Mouse (Mus musculus): ENCODE data around the gene Ror2. TPM values are rescaled to one million over a fixed set of nuclear protein-coding genes. Genes with fewer than 3 reads are reported as not detected.

Ror2 gene
- polyA plus RNA-seq, 1 experiment from 2014 or later = 8.7 TPM

DNA sequence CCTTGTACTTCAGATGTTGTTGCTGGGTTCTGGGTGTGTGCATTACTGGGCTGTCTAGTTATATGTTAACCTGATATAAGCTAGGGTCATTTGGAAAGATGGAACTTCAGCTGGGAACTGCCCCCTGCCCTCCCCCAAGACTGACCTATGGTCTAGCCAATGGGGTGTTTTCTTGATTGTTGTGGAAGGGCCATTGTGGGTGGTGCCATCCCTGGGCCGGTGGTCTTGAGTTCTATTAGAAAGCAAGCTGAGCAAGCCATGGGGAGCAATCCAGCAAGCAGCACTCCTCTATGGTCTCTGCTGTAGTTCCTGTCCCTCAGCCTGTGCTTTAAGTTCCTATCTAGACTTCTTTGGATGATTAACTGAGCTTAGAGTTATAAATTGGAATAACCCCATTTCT lies 101.1 kb downstream of the Ror2 start:
- ATAC-seq (ENCODE audit: insufficient read depth, low FRiP score, low TSS enrichment) (no peak), DNase-seq (ENCODE audit: low spot score) (no peak)
- Histone ChIP-seq H3K27me3 (ENCODE audit: control insufficient read depth, insufficient read depth, low read length) (no peaks in the 10 kb centered on the region), H3K36me3 (ENCODE audit: control insufficient read depth, insufficient read depth, low read length) (no peaks in the 10 kb centered on the region), H3K9me3 (ENCODE audit: control insufficient read depth, low read length) (no peaks in the 10 kb centered on the region), H3K4me3 (ENCODE audit: low read depth, low read length) (no peak overlapping the region), H3K4me2 (ENCODE audit: low read depth) (no peak overlapping the region), H3K4me1 (ENCODE audit: control insufficient read depth, insufficient read depth, low read length) (no peaks in the 10 kb centered on the region), H3K27ac (ENCODE audit: low read depth, low read length) (no peak overlapping the region), H3K9ac (ENCODE audit: low read length) (no peak overlapping the region)
- WGBS = 78% methylated on average over 1 of the region's 1 CpGs

DNA sequence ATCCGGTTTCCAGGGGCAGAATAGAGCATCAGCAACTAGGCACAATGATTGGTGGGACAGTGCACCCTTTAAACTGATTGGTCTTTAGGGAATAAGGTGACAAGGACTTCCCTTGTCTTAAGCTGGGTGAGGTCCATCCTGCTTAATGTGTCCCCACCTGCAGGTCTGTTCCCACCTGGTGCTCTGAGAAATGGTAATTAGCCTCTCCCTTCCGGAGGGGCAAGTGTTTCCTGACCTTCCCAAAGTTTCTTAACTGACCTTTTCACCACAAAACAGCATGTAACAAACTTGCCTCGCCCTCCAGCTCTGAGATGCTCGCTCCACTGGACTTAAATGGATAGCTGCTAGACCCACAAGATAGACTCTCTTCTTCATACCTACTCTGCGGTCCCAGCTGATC lies 101.8 kb downstream of the Ror2 start:
- ATAC-seq (ENCODE audit: insufficient read depth, low FRiP score, low TSS enrichment) (no peak), DNase-seq (ENCODE audit: low spot score) (no peak)
- H3K4me1 ChIP-seq (ENCODE audit: control insufficient read depth, insufficient read depth, low read length) = no peaks in the 10 kb centered on the region
- H3K9ac ChIP-seq (ENCODE audit: low read length) = no peak overlapping the region
- no peak overlapping the region for H3K4me3 ChIP-seq (ENCODE audit: low read depth, low read length)
- no peaks in the 10 kb centered on the region for H3K27me3 ChIP-seq (ENCODE audit: control insufficient read depth, insufficient read depth, low read length)
- H3K4me2 ChIP-seq (ENCODE audit: low read depth) = no peak overlapping the region
- H3K36me3 ChIP-seq (ENCODE audit: control insufficient read depth, insufficient read depth, low read length) = no peaks in the 10 kb centered on the region
- no peaks in the 10 kb centered on the region for H3K9me3 ChIP-seq (ENCODE audit: control insufficient read depth, low read length)
- WGBS = 49% methylated on average over 5 of the region's 5 CpGs
- no peak overlapping the region for H3K27ac ChIP-seq (ENCODE audit: low read depth, low read length)

DNA sequence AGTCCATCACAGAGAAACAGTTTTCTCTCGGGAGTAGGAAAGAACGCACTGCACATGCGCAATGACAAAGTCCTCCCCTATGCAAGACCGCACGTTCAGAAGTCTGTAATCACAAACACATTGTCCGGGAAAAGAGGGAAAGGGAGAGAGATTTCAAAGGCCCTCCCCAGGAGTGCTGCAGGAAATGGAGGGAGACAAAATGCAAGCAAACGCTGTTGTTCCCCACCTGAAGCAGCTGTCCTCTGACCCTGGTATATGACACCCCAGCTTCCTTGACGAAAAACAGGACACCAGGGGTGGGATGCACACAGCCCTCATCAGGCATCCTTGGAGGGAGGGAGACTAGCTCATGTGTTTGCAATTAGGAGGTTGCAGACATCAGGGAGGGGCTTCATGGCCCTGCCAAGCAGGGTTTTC lies 102.8 kb downstream of the Ror2 start:
- H3K4me3 ChIP-seq (ENCODE audit: low read depth, low read length) = no peak overlapping the region
- H3K4me1 ChIP-seq (ENCODE audit: control insufficient read depth, insufficient read depth, low read length) = peaks cover 9% of the 10 kb centered on the region
- no peak for ATAC-seq (ENCODE audit: insufficient read depth, low FRiP score, low TSS enrichment)
- no peaks in the 10 kb centered on the region for H3K36me3 ChIP-seq (ENCODE audit: control insufficient read depth, insufficient read depth, low read length)
- no peak overlapping the region for H3K9ac ChIP-seq (ENCODE audit: low read length)
- H3K27ac ChIP-seq (ENCODE audit: low read depth, low read length) = 0 out of 2 replicates have a peak overlapping the region, but pooled peaks have one; percentile 9
- H3K27me3 ChIP-seq (ENCODE audit: control insufficient read depth, insufficient read depth, low read length) = no peaks in the 10 kb centered on the region
- no peaks in the 10 kb centered on the region for H3K9me3 ChIP-seq (ENCODE audit: control insufficient read depth, low read length)
- WGBS = 41% methylated on average over 8 of the region's 8 CpGs
- peak; percentile 35 for DNase-seq (ENCODE audit: low spot score)
- H3K4me2 ChIP-seq (ENCODE audit: low read depth) = no peak overlapping the region

DNA sequence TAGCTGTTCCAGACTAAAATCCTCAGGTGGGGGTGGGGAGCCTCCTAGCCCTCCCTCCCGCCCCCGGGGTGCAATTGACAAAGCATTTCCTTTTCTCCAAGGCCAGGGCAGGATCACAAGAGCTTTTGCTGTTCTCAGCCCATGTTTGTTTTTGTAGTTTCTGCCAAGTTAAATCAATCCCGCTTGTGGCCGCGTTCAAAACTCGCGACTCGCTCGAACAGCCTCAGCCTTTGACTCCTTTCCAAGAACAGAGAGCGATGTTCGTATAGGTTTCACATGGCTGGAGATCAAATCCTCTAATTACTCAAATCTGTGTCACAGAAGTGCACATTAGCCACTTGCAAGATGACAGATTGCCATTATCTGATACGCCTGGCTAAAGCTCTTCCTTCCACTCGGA lies 107.3 kb downstream of the Ror2 start:
- H3K36me3 ChIP-seq (ENCODE audit: control insufficient read depth, insufficient read depth, low read length) = no peaks in the 10 kb centered on the region
- H3K4me2 ChIP-seq (ENCODE audit: low read depth) = no peak overlapping the region
- no peaks in the 10 kb centered on the region for H3K9me3 ChIP-seq (ENCODE audit: control insufficient read depth, low read length)
- H3K27me3 ChIP-seq (ENCODE audit: control insufficient read depth, insufficient read depth, low read length) = no peaks in the 10 kb centered on the region
- DNase-seq (ENCODE audit: low spot score) (peak; percentile 36), ATAC-seq (ENCODE audit: insufficient read depth, low FRiP score, low TSS enrichment) (no peak)
- no peak overlapping the region for H3K9ac ChIP-seq (ENCODE audit: low read length)
- peaks cover 21% of the 10 kb centered on the region for H3K4me1 ChIP-seq (ENCODE audit: control insufficient read depth, insufficient read depth, low read length)
- H3K4me3 ChIP-seq (ENCODE audit: low read depth, low read length) = no peak overlapping the region
- no peak overlapping the region for H3K27ac ChIP-seq (ENCODE audit: low read depth, low read length)
- WGBS = 9% methylated on average over 13 of the region's 13 CpGs

DNA sequence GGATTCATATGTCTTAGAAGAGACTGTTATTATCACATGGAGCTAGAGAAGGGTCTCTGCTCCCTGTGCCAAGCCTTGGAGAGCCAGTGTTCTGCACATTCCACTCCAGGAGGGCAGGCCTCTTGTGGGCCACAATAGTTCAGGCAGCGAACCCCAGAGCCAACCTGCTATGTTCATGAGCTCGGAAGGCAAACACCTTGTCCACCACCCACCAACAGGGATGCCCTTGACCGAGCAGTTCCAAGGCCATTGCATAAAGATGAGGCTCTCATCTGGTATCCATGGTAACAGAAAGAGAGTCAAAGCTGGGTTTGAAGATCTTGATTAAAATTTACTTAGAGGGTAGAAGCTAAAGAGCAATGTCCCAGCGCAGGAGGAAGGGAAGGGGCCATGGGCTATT lies 107.8 kb downstream of the Ror2 start:
- Histone ChIP-seq H3K27ac (ENCODE audit: low read depth, low read length) (0 out of 2 replicates have a peak overlapping the region, but pooled peaks have one; percentile 24), H3K9ac (ENCODE audit: low read length) (no peak overlapping the region), H3K27me3 (ENCODE audit: control insufficient read depth, insufficient read depth, low read length) (no peaks in the 10 kb centered on the region), H3K4me3 (ENCODE audit: low read depth, low read length) (no peak overlapping the region), H3K4me2 (ENCODE audit: low read depth) (no peak overlapping the region), H3K36me3 (ENCODE audit: control insufficient read depth, insufficient read depth, low read length) (no peaks in the 10 kb centered on the region), H3K4me1 (ENCODE audit: control insufficient read depth, insufficient read depth, low read length) (peaks cover 21% of the 10 kb centered on the region), H3K9me3 (ENCODE audit: control insufficient read depth, low read length) (no peaks in the 10 kb centered on the region)
- 45% methylated on average over 4 of the region's 4 CpGs for WGBS
- DNase-seq (ENCODE audit: low spot score) = no peak
- no peak for ATAC-seq (ENCODE audit: insufficient read depth, low FRiP score, low TSS enrichment)

DNA sequence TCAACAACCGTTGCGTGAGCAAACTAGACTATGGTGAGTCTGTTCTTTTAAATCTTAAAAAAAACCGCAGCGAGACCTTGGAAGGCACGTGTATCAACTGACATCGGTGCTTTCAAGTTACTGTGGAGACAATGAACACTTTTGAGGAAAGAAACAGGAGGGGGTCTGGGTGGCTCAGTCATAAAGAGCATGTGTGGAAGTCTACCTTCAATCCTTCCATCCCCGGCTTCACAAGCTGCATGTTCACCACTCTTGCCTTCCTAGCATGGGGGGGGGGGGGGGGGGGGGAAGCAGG lies 108.6 kb downstream of the Ror2 start:
- ATAC-seq (ENCODE audit: insufficient read depth, low FRiP score, low TSS enrichment) (no peak), DNase-seq (ENCODE audit: low spot score) (no peak)
- Histone ChIP-seq H3K4me3 (ENCODE audit: low read depth, low read length) (no peak overlapping the region), H3K4me1 (ENCODE audit: control insufficient read depth, insufficient read depth, low read length) (peaks cover 21% of the 10 kb centered on the region), H3K27me3 (ENCODE audit: control insufficient read depth, insufficient read depth, low read length) (no peaks in the 10 kb centered on the region), H3K27ac (ENCODE audit: low read depth, low read length) (no peak overlapping the region), H3K9me3 (ENCODE audit: control insufficient read depth, low read length) (no peaks in the 10 kb centered on the region), H3K36me3 (ENCODE audit: control insufficient read depth, insufficient read depth, low read length) (no peaks in the 10 kb centered on the region), H3K4me2 (ENCODE audit: low read depth) (no peak overlapping the region), H3K9ac (ENCODE audit: low read length) (no peak overlapping the region)
- WGBS = 46% methylated on average over 7 of the region's 7 CpGs

DNA sequence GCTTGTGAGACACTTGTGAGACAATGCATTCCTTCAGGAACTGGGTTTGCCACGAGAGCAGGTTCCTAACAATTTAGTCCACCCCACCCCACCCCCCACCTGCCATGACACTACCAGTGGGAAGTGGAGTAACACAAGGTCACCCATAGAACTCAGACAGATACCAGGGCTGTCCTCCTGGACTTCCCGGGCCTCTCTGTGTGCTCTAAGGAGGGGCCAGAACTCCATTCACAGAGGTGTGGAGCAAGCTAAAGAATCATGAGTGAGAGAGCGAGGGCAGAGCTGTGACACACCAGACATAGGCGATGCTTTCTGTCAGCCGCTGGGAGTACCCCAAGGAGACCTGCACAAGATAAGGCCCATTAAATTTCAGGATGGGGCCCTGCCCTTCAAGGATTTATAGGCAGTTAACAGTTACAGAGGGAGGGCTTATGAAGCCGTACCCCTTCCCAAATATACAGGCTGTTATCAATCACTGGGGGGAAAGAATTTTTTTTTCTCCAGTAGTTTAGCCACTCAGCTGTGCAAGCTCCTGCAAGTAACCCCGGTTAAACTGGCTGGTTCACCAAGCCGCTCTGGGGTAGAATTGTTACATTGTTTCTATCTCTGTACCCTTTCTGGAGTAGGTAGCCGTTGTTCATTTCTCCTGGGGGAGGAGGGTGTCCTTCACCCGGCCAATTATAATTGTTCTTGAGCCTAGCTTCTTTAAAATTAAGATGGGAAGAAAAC lies 109.1 kb downstream of the Ror2 start:
- no peak overlapping the region for H3K4me2 ChIP-seq (ENCODE audit: low read depth)
- 53% methylated on average over 10 of the region's 10 CpGs for WGBS
- no peak for ATAC-seq (ENCODE audit: insufficient read depth, low FRiP score, low TSS enrichment)
- no peak for DNase-seq (ENCODE audit: low spot score)
- H3K27ac ChIP-seq (ENCODE audit: low read depth, low read length) = no peak overlapping the region
- H3K9ac ChIP-seq (ENCODE audit: low read length) = no peak overlapping the region
- H3K36me3 ChIP-seq (ENCODE audit: control insufficient read depth, insufficient read depth, low read length) = no peaks in the 10 kb centered on the region
- peaks cover 21% of the 10 kb centered on the region for H3K4me1 ChIP-seq (ENCODE audit: control insufficient read depth, insufficient read depth, low read length)
- no peak overlapping the region for H3K4me3 ChIP-seq (ENCODE audit: low read depth, low read length)
- H3K27me3 ChIP-seq (ENCODE audit: control insufficient read depth, insufficient read depth, low read length) = no peaks in the 10 kb centered on the region
- no peaks in the 10 kb centered on the region for H3K9me3 ChIP-seq (ENCODE audit: control insufficient read depth, low read length)

DNA sequence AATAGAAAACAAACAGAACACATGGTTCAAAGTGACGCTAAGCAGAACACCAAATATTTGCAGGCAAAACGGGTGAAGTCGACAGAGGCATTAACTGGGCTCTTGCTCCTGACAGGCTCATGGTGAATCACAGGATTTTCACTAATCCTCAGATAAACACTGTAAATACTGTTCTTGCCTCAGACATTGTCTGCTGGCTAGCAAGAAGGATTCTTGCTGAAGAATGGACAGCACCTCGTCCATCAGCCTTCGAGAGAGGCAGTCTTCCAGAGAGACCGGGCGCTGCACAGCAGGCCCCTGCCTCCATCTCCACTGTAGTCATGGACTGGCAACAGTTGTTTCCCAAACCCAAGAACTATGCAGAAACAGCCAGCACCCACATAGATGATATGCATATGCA lies 110.9 kb downstream of the Ror2 start:
- ATAC-seq (ENCODE audit: insufficient read depth, low FRiP score, low TSS enrichment) (no peak), DNase-seq (ENCODE audit: low spot score) (no peak)
- Histone ChIP-seq H3K4me3 (ENCODE audit: low read depth, low read length) (no peak overlapping the region), H3K4me2 (ENCODE audit: low read depth) (no peak overlapping the region), H3K9ac (ENCODE audit: low read length) (no peak overlapping the region), H3K9me3 (ENCODE audit: control insufficient read depth, low read length) (no peaks in the 10 kb centered on the region), H3K36me3 (ENCODE audit: control insufficient read depth, insufficient read depth, low read length) (no peaks in the 10 kb centered on the region), H3K27me3 (ENCODE audit: control insufficient read depth, insufficient read depth, low read length) (no peaks in the 10 kb centered on the region), H3K4me1 (ENCODE audit: control insufficient read depth, insufficient read depth, low read length) (peaks cover 21% of the 10 kb centered on the region), H3K27ac (ENCODE audit: low read depth, low read length) (no peak overlapping the region)
- WGBS = 75% methylated on average over 7 of the region's 7 CpGs

DNA sequence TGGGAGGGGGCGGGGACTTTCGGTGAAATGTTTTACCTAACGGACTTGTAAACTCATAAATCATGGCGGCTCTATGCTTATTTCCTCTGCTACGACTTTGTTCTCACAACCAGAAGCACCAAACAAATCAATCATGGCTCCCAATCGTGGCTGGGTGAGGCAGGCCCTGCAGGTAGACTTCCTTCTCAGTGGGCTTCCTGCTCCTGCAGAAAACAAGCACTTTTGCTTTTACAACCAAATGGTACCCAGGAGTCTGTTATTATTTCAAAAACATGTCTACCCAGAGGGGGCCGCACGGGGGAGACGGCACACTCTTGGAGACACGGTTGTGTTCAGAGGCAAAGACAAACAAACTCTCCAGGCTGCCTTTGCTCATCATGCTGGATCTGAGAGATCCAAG lies 122.3 kb downstream of the Ror2 start:
- DNase-seq (ENCODE audit: low spot score) = peak; percentile 37
- Histone ChIP-seq H3K36me3 (ENCODE audit: control insufficient read depth, insufficient read depth, low read length) (no peaks in the 10 kb centered on the region), H3K9ac (ENCODE audit: low read length) (no peak overlapping the region), H3K4me2 (ENCODE audit: low read depth) (no peak overlapping the region), H3K4me1 (ENCODE audit: control insufficient read depth, insufficient read depth, low read length) (peaks cover 12% of the 10 kb centered on the region), H3K27ac (ENCODE audit: low read depth, low read length) (no peak overlapping the region), H3K4me3 (ENCODE audit: low read depth, low read length) (no peak overlapping the region), H3K27me3 (ENCODE audit: control insufficient read depth, insufficient read depth, low read length) (no peaks in the 10 kb centered on the region), H3K9me3 (ENCODE audit: control insufficient read depth, low read length) (no peaks in the 10 kb centered on the region)
- ATAC-seq (ENCODE audit: insufficient read depth, low FRiP score, low TSS enrichment) = no peak
- WGBS = 10% methylated on average over 10 of the region's 10 CpGs
